Mouse (Mus musculus) heart, adult 2 months (tissue): ENCODE results near the gene Hal.

ENCODE experiments used
- CTCF ChIP-seq: fragments of 200-600 bp; IDR thresholded peaks from 2 replicates; pipeline ENCODE4 v1.8.1; 2022; ENCODE audit warnings: antibody characterized with exemption, mild to moderate bottlenecking, moderate library complexity
- EP300 ChIP-seq: fragments of 200-500 bp; IDR thresholded peaks from 2 replicates; pipeline ENCODE4 v1.6.1; 2011; ENCODE audit warnings: low read depth, low read length, control low read depth; ENCODE audit not compliant: insufficient read depth

DNA sequence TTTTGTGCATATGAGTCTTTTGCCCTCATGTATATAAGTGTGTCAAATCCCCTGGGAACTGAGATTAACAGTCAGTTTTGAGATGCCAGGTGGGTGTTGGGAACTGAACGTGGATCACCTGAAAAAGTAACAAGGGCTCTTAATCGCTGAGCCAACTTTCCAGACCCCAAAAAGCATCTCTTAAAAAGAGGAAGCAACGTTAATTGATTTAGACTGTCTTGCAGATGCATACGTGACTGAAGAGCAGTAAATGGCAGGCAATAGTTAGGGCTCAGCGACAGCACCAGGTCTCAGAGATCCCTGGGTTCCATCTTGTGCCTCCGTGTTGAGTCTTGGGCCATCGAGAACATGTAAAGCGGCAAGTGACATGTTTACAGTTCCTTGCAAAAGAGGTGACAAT lies 64.0 kb downstream of the Hal start:
- TF ChIP-seq EP300 (no peak), CTCF (no peak)
